25 mouse cellular contexts compared by ENCODE assay signal in genomic region chr1:183670542-183670941, GRCm38 (mm10).
"Had no signal": no experiment of that assay in that cellular context is flagged by ENCODE, and none has a peak within 500 bp of the region (broad histone marks: within the 10 kb centered on the region; RNA-seq: fewer than 3 reads in every experiment).

No protein-coding gene starts in this region.

- DNase-seq: gastrocnemius, postnatal 14 days; heart, adult 2 months; heart, postnatal 14 days; heart, postnatal 4 days; kidney, adult 2 months; kidney, postnatal 10 days; kidney, postnatal 25 days; liver; liver, embryonic 13.5 days; liver, postnatal 0 days had no signal

- H3K4me1 ChIP-seq: hindbrain, embryonic 10.5 days; intestine, embryonic 15.5 days; limb, embryonic 12.5 days; liver, embryonic 13.5 days; liver, embryonic 15.5 days had no signal

- H3K4me3 ChIP-seq: heart, adult 2 months; heart, embryonic 13.5 days; heart, embryonic 15.5 days; hindbrain, embryonic 10.5 days; hindbrain, embryonic 12.5 days; intestine, embryonic 15.5 days; layer of hippocampus, adult 2 months; left cerebral cortex, adult 2 months; limb, embryonic 10.5 days; limb, embryonic 12.5 days; liver, embryonic 13.5 days; liver, embryonic 15.5 days had no signal

- H3K27ac ChIP-seq: heart, adult 2 months; heart, embryonic 13.5 days; heart, embryonic 15.5 days; hindbrain, embryonic 10.5 days; hindbrain, embryonic 12.5 days; hindbrain, embryonic 14.5 days; intestine, embryonic 15.5 days; layer of hippocampus, adult 2 months; left cerebral cortex, adult 2 months; limb, embryonic 10.5 days; limb, embryonic 12.5 days; liver, embryonic 13.5 days; liver, embryonic 15.5 days had no signal

- ATAC-seq: forebrain, embryonic 16.5 days; inflammation-experienced regulatory T-cells, adult 6 months; intestine, embryonic 15.5 days; intestine, postnatal 0 days; liver, postnatal 0 days had no signal

- H3K4me2 ChIP-seq: hindbrain, embryonic 12.5 days; hindbrain, embryonic 14.5 days; intestine, embryonic 15.5 days; limb, embryonic 12.5 days; liver, embryonic 11.5 days; liver, embryonic 13.5 days; liver, embryonic 15.5 days had no signal

- H3K36me3 ChIP-seq: heart, embryonic 13.5 days; heart, embryonic 15.5 days; hindbrain, embryonic 10.5 days; hindbrain, embryonic 12.5 days; intestine, embryonic 15.5 days; limb, embryonic 10.5 days; limb, embryonic 12.5 days; liver, embryonic 13.5 days; liver, embryonic 15.5 days had no signal

- H3K9ac ChIP-seq: heart, embryonic 13.5 days; heart, embryonic 15.5 days; hindbrain, embryonic 12.5 days; hindbrain, embryonic 14.5 days; intestine, embryonic 15.5 days; limb, embryonic 12.5 days; liver, embryonic 13.5 days; liver, embryonic 15.5 days; liver, postnatal 0 days had no signal

- H3K27me3 ChIP-seq: hindbrain, embryonic 12.5 days; intestine, embryonic 15.5 days; limb, embryonic 12.5 days; liver, embryonic 13.5 days; liver, embryonic 15.5 days had no signal

- H3K9me3 ChIP-seq: liver, embryonic 13.5 days; liver, embryonic 15.5 days had no signal
